9 mouse cellular contexts compared by ENCODE assay signal in genomic region chr1:20302943-20303578, GRCm38 (mm10).
DNase-seq lines count a peak whose midpoint lies in the region; ATAC-seq and TF ChIP-seq lines count a peak whose summit lies in the region.
"Had no signal": no experiment of that assay in that cellular context is flagged by ENCODE, and none has a peak within 500 bp of the region (broad histone marks: within the 10 kb centered on the region; RNA-seq: fewer than 3 reads in every experiment).

No protein-coding gene starts in this region.

- no peaks in the 10 kb centered on the region for H3K27me3 ChIP-seq in embryonic facial prominence, embryonic 12.5 days
- H3K27me3 ChIP-seq in hindbrain, embryonic 16.5 days (replicated peaks; ENCODE audit: control insufficient read depth, insufficient read depth, low read length) = no peaks in the 10 kb centered on the region
- 0 out of 2 replicates have a peak, but pooled peaks cover 9% of the 10 kb centered on the region for H3K27me3 ChIP-seq in midbrain, embryonic 15.5 days (replicated peaks)

- H3K4me2 ChIP-seq in embryonic facial prominence, embryonic 12.5 days (replicated peaks) = no peak overlapping the region
- no peak overlapping the region for H3K4me2 ChIP-seq in hindbrain, embryonic 16.5 days (ENCODE audit: low read length)
- no peak overlapping the region for H3K4me2 ChIP-seq in midbrain, embryonic 15.5 days

- WGBS in embryonic facial prominence, embryonic 12.5 days = 36% methylated on average over 6 of the region's 6 CpGs
- WGBS in hindbrain, embryonic 16.5 days = 16% methylated on average over 6 of the region's 6 CpGs
- 14% methylated on average over 6 of the region's 6 CpGs for WGBS in midbrain, embryonic 15.5 days

- no peaks in the 10 kb centered on the region for H3K4me1 ChIP-seq in embryonic facial prominence, embryonic 12.5 days
- peaks cover 8% of the 10 kb centered on the region for H3K4me1 ChIP-seq in hindbrain, embryonic 16.5 days (ENCODE audit: control insufficient read depth, insufficient read depth, low read depth, low read length)
- H3K4me1 ChIP-seq in midbrain, embryonic 15.5 days = peaks cover 11% of the 10 kb centered on the region; the same call in 1 of the 2 replicates

- no peak overlapping the region for H3K27ac ChIP-seq in embryonic facial prominence, embryonic 12.5 days
- H3K27ac ChIP-seq in hindbrain, embryonic 16.5 days (ENCODE audit: low read depth, low read length) = no peak overlapping the region
- H3K27ac ChIP-seq in midbrain, embryonic 15.5 days = peak overlapping the region; percentile 65
- H3K27ac ChIP-seq: left cerebral cortex, adult 2 months had no signal

- DNase-seq in brain, embryonic 14.5 days (ENCODE audit: low read depth) = peak; percentile 93
- DNase-seq in gastrocnemius, postnatal 10 days = no peak
- DNase-seq in thymus, postnatal 14 days = no peak
- DNase-seq in B cell, adult 2 months = no peak
- DNase-seq: lung, adult 2 months had no signal

- no peaks in the 10 kb centered on the region for H3K36me3 ChIP-seq in embryonic facial prominence, embryonic 12.5 days
- H3K36me3 ChIP-seq in hindbrain, embryonic 16.5 days (ENCODE audit: control insufficient read depth, insufficient read depth, low read length) = no peaks in the 10 kb centered on the region
- H3K36me3 ChIP-seq in midbrain, embryonic 15.5 days (replicated peaks) = no peaks in the 10 kb centered on the region

- peak; percentile 64; the same call in 1 of the 2 replicates for ATAC-seq in embryonic facial prominence, embryonic 12.5 days (ENCODE audit: insufficient number of reproducible peaks, insufficient read depth, low FRiP score, low TSS enrichment)
- peak; percentile 93 for ATAC-seq in hindbrain, embryonic 16.5 days
- ATAC-seq in midbrain, embryonic 15.5 days (replicated peaks) = peak; percentile 95

- TF ChIP-seq POLR2A in brain, embryonic 14.5 days (IDR thresholded peaks at IDR 0.05; ENCODE audit: borderline replicate concordance, extremely low read depth, insufficient read depth, insufficient read length, poor library complexity, severe bottlenecking) = no peak

- no peak overlapping the region for H3K4me3 ChIP-seq in embryonic facial prominence, embryonic 12.5 days
- H3K4me3 ChIP-seq in hindbrain, embryonic 16.5 days (ENCODE audit: low read length) = no peak overlapping the region
- H3K4me3 ChIP-seq in midbrain, embryonic 15.5 days = no peak overlapping the region
- H3K4me3 ChIP-seq: left cerebral cortex, adult 2 months had no signal

- no peak for TF ChIP-seq CTCF in brain, embryonic 14.5 days (IDR thresholded peaks at IDR 0.05; ENCODE audit: borderline replicate concordance, extremely low read depth, insufficient read depth, insufficient read length)

- H3K9me3 ChIP-seq in embryonic facial prominence, embryonic 12.5 days = no peaks in the 10 kb centered on the region
- no peaks in the 10 kb centered on the region for H3K9me3 ChIP-seq in hindbrain, embryonic 16.5 days (ENCODE audit: control insufficient read depth, low read length)
- no peaks in the 10 kb centered on the region for H3K9me3 ChIP-seq in midbrain, embryonic 15.5 days

- H3K9ac ChIP-seq in embryonic facial prominence, embryonic 12.5 days = no peak overlapping the region
- H3K9ac ChIP-seq in hindbrain, embryonic 16.5 days (ENCODE audit: low read depth, low read length) = no peak overlapping the region
- no peak overlapping the region for H3K9ac ChIP-seq in midbrain, embryonic 15.5 days
